Mouse (Mus musculus): ENCODE data around the gene Agtrap.

- TF ChIP-seq POLR2A (IDR thresholded peaks at IDR 0.05; ENCODE audit: control insufficient read depth, extremely low read depth, insufficient read depth, low read length, poor library complexity) (no peak), CTCF (IDR thresholded peaks at IDR 0.05; ENCODE audit: borderline replicate concordance, control insufficient read depth, extremely low read depth, insufficient read depth, low read length, poor library complexity) (no peak)
Measured at GRCm38 (mm10) chr4:148079944-148080596, 7.8 kb downstream of the Agtrap start.

Measured in thymus, adult 2 months (tissue).